20 mouse cellular contexts compared by ENCODE assay signal in genomic region chr13:44359344-44359743, GRCm38 (mm10).
"Had no signal": no experiment of that assay in that cellular context is flagged by ENCODE, and none has a peak within 500 bp of the region (broad histone marks: within the 10 kb centered on the region; RNA-seq: fewer than 3 reads in every experiment).

No protein-coding gene starts in this region.

- H3K36me3 ChIP-seq: heart, embryonic 10.5 days; heart, embryonic 12.5 days; hindbrain, embryonic 13.5 days; hindbrain, embryonic 15.5 days; limb, embryonic 13.5 days; limb, embryonic 15.5 days; liver, embryonic 12.5 days had no signal

- H3K27me3 ChIP-seq: heart, embryonic 12.5 days; hindbrain, embryonic 13.5 days; hindbrain, embryonic 15.5 days; liver, embryonic 12.5 days had no signal

- H3K4me3 ChIP-seq: heart, embryonic 10.5 days; heart, embryonic 12.5 days; hindbrain, embryonic 13.5 days; hindbrain, embryonic 15.5 days; limb, embryonic 13.5 days; limb, embryonic 15.5 days; liver, embryonic 12.5 days had no signal

- DNase-seq: forebrain, postnatal 0 days; gastrocnemius, postnatal 14 days; gastrocnemius, postnatal 36 days; heart, adult 18-20 months; heart, postnatal 10 days; kidney, adult 11 months; kidney, postnatal 25 days; layer of hippocampus, adult 9-11 months; layer of hippocampus, postnatal 36 days; left cerebral cortex, postnatal 4 days had no signal

- H3K27ac ChIP-seq: heart, embryonic 10.5 days; hindbrain, embryonic 13.5 days; hindbrain, embryonic 15.5 days; hindbrain, postnatal 0 days; kidney, postnatal 0 days; limb, embryonic 13.5 days; limb, embryonic 15.5 days; liver, embryonic 12.5 days; liver, embryonic 14.5 days had no signal
